Mouse (Mus musculus) forebrain, embryonic 15.5 days (tissue): ENCODE data around the gene Clba1. TPM values are rescaled to one million over a fixed set of nuclear protein-coding genes. Genes with fewer than 3 reads are reported as not detected.
"Not testable (repeated sequence)": the region's sequence is repeated elsewhere in the genome, so short reads cannot be mapped to it uniquely, and the experiment has no call there.

Experiments
- ATAC-seq: fragments of 200-750 bp; cut with Nextera tagmentation; replicated peaks from 2 replicates; pipeline ENCODE4 v1.8.0; 2017; ENCODE audit warnings: mild to moderate bottlenecking, moderate TSS enrichment, moderate library complexity
- H3K27ac ChIP-seq: fragments of 300-500 bp; sonication (generic); replicated peaks from 2 replicates; pipeline ENCODE4 v1.5.1; 2015; ENCODE audit warnings: mild to moderate bottlenecking, inconsistent platforms
- H3K27me3 ChIP-seq: fragments of 300-500 bp; sonication (generic); 2 replicates; pipeline ENCODE4 v1.6.1; 2015; ENCODE audit warnings: inconsistent platforms
- H3K36me3 ChIP-seq: fragments of 300-500 bp; sonication (generic); 2 replicates; pipeline ENCODE4 v1.6.1; 2015; ENCODE audit warnings: mild to moderate bottlenecking, inconsistent platforms
- H3K4me1 ChIP-seq: fragments of 300-500 bp; sonication (generic); 2 replicates; pipeline ENCODE4 v1.6.1; 2015; ENCODE audit warnings: inconsistent platforms
- H3K4me2 ChIP-seq: fragments of 300-500 bp; sonication (generic); replicated peaks from 2 replicates; pipeline ENCODE4 v1.6.1; 2015; ENCODE audit warnings: mild to moderate bottlenecking, inconsistent platforms
- H3K4me3 ChIP-seq: fragments of 300-500 bp; sonication (generic); 2 replicates; pipeline ENCODE4 v1.5.1; 2015; ENCODE audit warnings: mild to moderate bottlenecking, inconsistent platforms
- H3K9ac ChIP-seq: fragments of 300-500 bp; sonication (generic); replicated peaks from 2 replicates; pipeline ENCODE4 v1.6.1; 2015; ENCODE audit warnings: mild to moderate bottlenecking, inconsistent platforms
- H3K9me3 ChIP-seq: fragments of 300-500 bp; sonication (generic); 2 replicates; pipeline ENCODE4 v1.6.1; 2016; ENCODE audit warnings: inconsistent platforms
- WGBS: fragments of 180-500 bp; shearing (Covaris S2); methylation state at CpG from one replicate; pipeline ENCODE4 v1.1.7; 2015; ENCODE audit warnings: mixed read lengths; 5-methylcytosine and 5-hydroxymethylcytosine counted together
- polyA plus RNA-seq: library from polyadenylated mRNA; unstranded; fragments of >200 nt; fragmentation: Nextera tagmentation; extraction: Ambion mirVana; gene quantifications from 2 replicates; pipeline ENCODE4 v1.2.1, GENCODE M21; 2015

Gene Clba1
- polyA plus RNA-seq, 1 experiment from 2014 or later, result 18.5 TPM

DNA sequence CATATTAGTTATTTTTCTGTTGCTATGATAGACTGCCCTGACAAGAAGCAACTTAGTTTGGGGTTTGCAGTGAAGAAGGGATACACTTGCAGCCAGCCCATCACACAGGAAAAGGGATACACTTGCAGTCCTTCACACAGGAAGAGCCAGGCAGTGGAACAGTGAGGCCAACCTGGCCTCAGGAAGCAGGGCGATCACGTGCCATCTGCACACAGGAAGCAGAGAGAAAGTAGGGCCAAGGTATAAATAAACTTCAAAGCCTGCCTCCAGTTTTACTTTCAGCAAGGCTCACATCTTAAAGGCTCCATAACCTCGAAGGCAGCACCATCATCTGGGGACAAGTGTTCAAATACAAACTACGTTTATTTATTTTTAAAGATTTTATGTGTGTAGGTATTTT is 14.5 kb downstream of the Clba1 start:
- Histone ChIP-seq H3K4me1 (peaks cover 38% of the 10 kb centered on the region), H3K9ac (no peak overlapping the region), H3K9me3 (no peaks in the 10 kb centered on the region), H3K4me2 (no peak overlapping the region), H3K27me3 (no peaks in the 10 kb centered on the region), H3K36me3 (peaks cover 49% of the 10 kb centered on the region), H3K27ac (0 out of 2 replicates have a peak overlapping the region, but pooled peaks have one; percentile 20), H3K4me3 (no peak overlapping the region)
- no peak for ATAC-seq
- WGBS, result 81% methylated on average over 4 of the region's 4 CpGs

DNA sequence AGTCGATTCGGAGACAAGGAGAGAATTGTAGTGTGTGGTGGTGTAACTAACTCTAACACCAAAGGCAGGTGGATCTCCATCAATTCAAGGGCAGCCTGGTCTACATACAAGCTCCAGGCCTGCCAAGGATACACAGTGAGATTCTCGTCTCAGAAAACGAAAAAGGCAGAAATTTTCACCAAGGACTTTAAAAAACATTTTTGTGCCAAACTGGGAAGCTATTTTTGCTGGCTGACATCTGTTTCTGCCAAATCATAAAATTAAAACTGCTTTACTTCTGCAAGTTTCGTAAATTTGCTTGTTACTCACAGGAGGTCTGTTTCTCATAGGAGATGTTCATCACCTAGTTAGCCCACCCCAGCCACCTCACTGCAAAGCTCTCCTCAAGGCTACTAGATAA is 17.2 kb downstream of the Clba1 start:
- Histone ChIP-seq H3K9me3 (no peaks in the 10 kb centered on the region), H3K27me3 (no peaks in the 10 kb centered on the region), H3K27ac (no peak overlapping the region), H3K36me3 (peaks cover 23% of the 10 kb centered on the region; the same call in 1 of the 2 replicates), H3K4me3 (no peak overlapping the region), H3K4me2 (no peak overlapping the region), H3K4me1 (peaks cover 47% of the 10 kb centered on the region), H3K9ac (no peak overlapping the region)
- ATAC-seq, result no peak
- 85% methylated on average over 5 of the region's 5 CpGs for WGBS

DNA sequence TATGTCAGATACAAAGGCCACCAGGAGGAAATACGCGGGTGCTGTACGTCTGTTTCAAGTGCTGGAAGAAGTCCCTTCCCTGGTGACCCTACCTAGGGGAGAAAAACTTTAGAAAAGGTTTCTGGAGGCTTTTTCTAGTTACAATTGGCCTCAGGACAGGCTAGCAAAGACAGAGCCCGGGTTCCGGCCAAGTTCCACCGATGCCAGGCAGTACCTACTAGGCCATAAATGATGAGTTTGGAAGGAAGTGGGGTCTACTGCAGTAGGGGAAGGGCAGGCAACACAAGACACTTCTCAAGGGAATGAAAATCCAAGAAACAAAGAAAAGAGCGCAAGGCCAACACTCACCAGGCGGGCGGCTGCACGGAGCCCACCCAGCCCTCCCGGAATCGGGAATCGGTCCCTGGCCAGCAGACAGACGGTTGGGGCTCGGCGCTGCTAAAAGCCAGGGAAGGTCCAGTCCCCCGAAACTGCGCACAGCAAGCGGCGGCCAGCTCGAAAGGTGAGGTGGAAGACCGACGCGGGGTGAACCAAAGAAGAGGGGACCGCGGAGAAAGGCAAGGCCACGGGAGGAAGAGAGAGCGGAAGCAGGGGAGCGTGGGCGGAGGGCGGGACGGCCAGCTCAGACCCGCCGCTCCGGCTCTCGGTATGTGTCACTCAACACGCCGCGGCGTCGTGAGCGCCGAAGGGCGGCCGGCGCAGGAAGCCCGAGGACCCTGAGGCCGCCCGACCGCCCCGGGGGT is 19.9 kb downstream of the Clba1 start:
- no peaks in the 10 kb centered on the region for H3K9me3 ChIP-seq
- WGBS, result under 1% methylated on average over 40 of the region's 51 CpGs
- peak overlapping the region; percentile 95 for H3K27ac ChIP-seq
- H3K27me3 ChIP-seq, result no peaks in the 10 kb centered on the region
- H3K4me3 ChIP-seq, result peak overlapping the region; percentile 95
- peaks cover 47% of the 10 kb centered on the region for H3K4me1 ChIP-seq
- peak overlapping the region; percentile 92 for H3K9ac ChIP-seq
- peaks cover 13% of the 10 kb centered on the region for H3K36me3 ChIP-seq
- peak; percentile 84 for ATAC-seq
- peak overlapping the region; percentile 89 for H3K4me2 ChIP-seq

DNA sequence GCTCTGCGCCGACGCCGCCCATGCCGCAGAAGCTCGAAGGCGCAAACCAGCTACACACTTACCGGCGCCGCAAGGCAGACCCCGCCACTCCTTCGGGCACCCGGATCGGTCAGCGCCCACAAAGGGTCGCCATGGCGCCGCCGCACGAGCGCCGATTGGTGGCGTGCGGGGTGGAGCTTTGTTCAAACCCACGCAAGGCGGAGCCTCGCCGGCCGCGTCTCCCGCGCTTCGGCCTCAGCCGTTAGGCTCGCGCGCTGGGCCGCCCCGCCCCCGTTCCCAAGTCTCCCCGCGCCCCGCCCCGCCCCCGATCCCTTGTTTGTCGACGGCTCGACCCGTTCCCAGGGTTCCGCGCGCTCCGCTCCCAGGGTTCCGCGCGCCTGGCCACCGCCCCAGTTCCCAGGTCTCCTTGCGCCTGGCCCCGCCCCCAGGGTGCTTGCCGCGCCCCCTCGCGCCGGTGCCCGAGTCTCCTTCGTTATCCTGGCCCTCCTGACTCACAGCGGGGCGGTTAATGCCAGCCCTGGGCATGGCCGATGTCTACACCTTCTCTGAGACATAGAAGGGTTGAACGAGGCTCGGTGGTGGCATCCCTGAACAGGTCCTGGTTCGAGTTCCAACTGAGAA is 20.6 kb downstream of the Clba1 start, which contains the start of gene Cdca4:
Cdca4 (minus strand) TSS at position 180 of the 621 bp plus-strand sequence.
- peak within 1 kb of the TSS; percentile 92 for H3K9ac ChIP-seq
- peak within 1 kb of the TSS; percentile 95 for H3K27ac ChIP-seq
- under 1% methylated on average over 63 of the region's 72 CpGs for WGBS
- H3K27me3 ChIP-seq, result no peaks in the 10 kb centered on the region
- peak within 1 kb of the TSS; percentile 89 for H3K4me2 ChIP-seq
- peak within 1 kb of the TSS; percentile 95 for H3K4me3 ChIP-seq
- no peaks in the 10 kb centered on the region for H3K9me3 ChIP-seq
- peak; percentile 97 for ATAC-seq
- peaks cover 47% of the 10 kb centered on the region for H3K4me1 ChIP-seq
- H3K36me3 ChIP-seq, result peaks cover 10% of the 10 kb centered on the region

DNA sequence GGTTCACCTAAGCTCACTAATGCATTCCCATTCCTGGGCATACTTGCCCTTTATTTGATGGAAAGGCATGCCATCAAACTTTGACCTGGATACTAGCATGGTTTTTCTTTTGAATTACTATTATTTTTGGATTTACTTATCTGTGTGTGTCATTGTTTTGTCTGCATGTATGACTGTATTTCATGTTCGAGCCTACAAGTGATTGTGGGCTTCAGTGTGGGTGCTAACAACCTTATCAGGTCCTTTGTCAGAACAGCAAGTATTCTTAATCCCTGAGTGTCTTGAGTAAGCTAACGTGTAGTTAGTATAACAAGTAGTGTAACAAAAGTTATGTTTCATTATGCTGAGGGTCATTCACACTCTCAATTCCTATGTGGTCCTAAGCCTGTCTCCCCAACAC is 21.4 kb downstream of the Clba1 start:
- peak overlapping the region; percentile 52 for H3K4me2 ChIP-seq
- no peaks in the 10 kb centered on the region for H3K27me3 ChIP-seq
- H3K9me3 ChIP-seq, result no peaks in the 10 kb centered on the region
- H3K36me3 ChIP-seq, result peaks cover 10% of the 10 kb centered on the region
- H3K4me1 ChIP-seq, result peaks cover 46% of the 10 kb centered on the region
- H3K9ac ChIP-seq, result peak overlapping the region; percentile 80
- H3K27ac ChIP-seq, result peak overlapping the region; percentile 80
- no peak for ATAC-seq
- whole genome bisulfite sequencing, result 24% methylated on average over 2 of the region's 2 CpGs
- H3K4me3 ChIP-seq, result peak overlapping the region; percentile 95

DNA sequence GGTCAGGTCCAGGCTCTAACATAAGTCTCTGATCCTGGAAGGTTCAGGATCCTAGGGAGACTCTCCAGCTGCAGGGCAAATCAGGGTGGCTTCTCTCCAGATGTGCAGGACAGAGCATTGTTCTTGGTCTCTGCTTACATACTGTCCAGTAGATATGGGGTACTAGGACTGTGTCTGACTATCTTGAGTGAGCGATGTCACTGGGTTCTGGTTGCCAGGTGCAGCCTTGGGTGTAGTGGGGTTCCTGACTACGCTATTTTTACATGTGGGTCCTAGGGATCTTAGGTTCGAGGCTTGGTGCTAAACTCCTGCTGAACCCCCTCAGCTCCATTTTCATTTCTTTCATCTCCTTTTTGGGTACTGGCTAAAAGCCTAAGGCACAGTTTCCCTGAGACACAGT is 21.8 kb downstream of the Clba1 start:
- H3K4me1 ChIP-seq, result peaks cover 44% of the 10 kb centered on the region
- H3K9me3 ChIP-seq, result no peaks in the 10 kb centered on the region
- peak overlapping the region; percentile 52 for H3K4me2 ChIP-seq
- ATAC-seq, result no peak
- H3K27ac ChIP-seq, result no peak overlapping the region
- 88% methylated on average over 3 of the region's 3 CpGs for WGBS
- H3K27me3 ChIP-seq, result no peaks in the 10 kb centered on the region
- peaks cover 10% of the 10 kb centered on the region for H3K36me3 ChIP-seq
- peak overlapping the region; percentile 80 for H3K9ac ChIP-seq
- H3K4me3 ChIP-seq, result peak overlapping the region; percentile 95

DNA sequence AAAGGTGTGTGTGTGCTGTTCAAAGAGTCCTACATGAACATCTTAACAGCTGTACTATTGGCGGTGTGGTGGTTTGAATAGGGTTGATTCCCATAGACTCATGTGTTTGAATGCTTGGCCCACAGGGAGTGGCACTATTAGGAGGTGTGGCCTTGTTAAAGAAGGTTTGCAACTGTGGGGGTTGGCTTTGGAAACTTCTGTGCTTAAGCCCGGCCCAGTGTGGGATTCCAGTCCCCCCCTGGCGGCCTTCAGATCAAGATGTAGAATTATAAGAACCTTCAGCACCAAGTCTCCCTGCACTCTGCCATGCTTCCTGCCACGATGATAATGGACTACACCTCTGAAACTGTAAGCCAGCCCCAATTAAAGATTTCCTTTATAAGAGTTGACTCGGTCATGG is 23.7 kb downstream of the Clba1 start:
- Histone ChIP-seq H3K9ac (no peak overlapping the region), H3K9me3 (no peaks in the 10 kb centered on the region), H3K36me3 (peaks cover 6% of the 10 kb centered on the region), H3K27ac (no peak overlapping the region), H3K4me2 (no peak overlapping the region), H3K4me1 (peaks cover 26% of the 10 kb centered on the region), H3K27me3 (no peaks in the 10 kb centered on the region), H3K4me3 (no peak overlapping the region)
- WGBS, result 95% methylated on average over 5 of the region's 5 CpGs
- no peak for ATAC-seq

DNA sequence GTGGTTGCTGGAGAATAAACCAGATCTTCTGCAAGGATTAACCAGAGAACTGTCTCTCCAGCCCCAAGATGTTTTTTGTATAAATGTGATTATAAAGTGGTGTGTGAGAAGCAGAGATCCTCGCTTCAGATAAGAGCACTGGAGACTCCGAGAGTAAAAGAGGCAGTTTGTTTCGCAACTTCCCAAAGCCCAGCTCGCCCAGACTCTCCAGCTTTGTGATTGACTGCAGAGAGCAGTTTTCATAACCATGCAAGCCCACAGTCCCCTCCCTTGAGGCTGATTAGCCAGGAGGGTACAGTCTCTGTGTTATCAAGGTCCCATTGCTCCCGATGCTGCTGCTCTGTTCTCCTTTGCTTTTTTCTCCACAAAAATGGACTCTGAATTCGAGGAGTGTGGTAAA is 24.8 kb downstream of the Clba1 start:
- Histone ChIP-seq H3K36me3 (peaks cover 3% of the 10 kb centered on the region), H3K27me3 (no peaks in the 10 kb centered on the region), H3K27ac (no peak overlapping the region), H3K9ac (no peak overlapping the region), H3K4me2 (no peak overlapping the region), H3K4me1 (peaks cover 15% of the 10 kb centered on the region), H3K9me3 (no peaks in the 10 kb centered on the region), H3K4me3 (no peak overlapping the region)
- ATAC-seq, result no peak
- 91% methylated on average over 6 of the region's 6 CpGs for WGBS

DNA sequence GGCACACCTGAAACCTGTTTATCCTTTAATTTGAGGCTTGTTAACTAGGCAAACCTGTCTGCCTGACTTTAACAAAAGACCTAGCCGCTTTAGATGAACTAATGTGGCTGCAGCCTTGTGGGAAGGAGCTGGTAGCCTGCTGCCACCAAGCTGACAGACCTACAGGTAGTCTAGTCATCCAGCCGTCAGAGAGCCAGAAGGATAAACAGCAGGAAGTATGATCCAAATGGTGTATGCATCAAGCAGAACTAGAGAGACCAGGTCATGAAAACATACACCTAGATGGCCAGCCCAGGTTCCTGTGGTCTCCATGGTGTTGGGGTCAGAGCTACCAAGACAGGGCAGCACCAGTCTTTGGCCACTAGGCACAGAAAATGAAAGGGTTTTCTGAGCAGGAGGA is 26.3 kb downstream of the Clba1 start:
- H3K4me3 ChIP-seq, result no peak overlapping the region
- no peaks in the 10 kb centered on the region for H3K27me3 ChIP-seq
- no peak overlapping the region for H3K9ac ChIP-seq
- ATAC-seq, result no peak
- peaks cover 15% of the 10 kb centered on the region for H3K4me1 ChIP-seq
- WGBS, result 82% methylated on average over 2 of the region's 2 CpGs
- no peaks in the 10 kb centered on the region for H3K9me3 ChIP-seq
- no peak overlapping the region for H3K4me2 ChIP-seq
- H3K27ac ChIP-seq, result no peak overlapping the region
- peaks cover 3% of the 10 kb centered on the region for H3K36me3 ChIP-seq

DNA sequence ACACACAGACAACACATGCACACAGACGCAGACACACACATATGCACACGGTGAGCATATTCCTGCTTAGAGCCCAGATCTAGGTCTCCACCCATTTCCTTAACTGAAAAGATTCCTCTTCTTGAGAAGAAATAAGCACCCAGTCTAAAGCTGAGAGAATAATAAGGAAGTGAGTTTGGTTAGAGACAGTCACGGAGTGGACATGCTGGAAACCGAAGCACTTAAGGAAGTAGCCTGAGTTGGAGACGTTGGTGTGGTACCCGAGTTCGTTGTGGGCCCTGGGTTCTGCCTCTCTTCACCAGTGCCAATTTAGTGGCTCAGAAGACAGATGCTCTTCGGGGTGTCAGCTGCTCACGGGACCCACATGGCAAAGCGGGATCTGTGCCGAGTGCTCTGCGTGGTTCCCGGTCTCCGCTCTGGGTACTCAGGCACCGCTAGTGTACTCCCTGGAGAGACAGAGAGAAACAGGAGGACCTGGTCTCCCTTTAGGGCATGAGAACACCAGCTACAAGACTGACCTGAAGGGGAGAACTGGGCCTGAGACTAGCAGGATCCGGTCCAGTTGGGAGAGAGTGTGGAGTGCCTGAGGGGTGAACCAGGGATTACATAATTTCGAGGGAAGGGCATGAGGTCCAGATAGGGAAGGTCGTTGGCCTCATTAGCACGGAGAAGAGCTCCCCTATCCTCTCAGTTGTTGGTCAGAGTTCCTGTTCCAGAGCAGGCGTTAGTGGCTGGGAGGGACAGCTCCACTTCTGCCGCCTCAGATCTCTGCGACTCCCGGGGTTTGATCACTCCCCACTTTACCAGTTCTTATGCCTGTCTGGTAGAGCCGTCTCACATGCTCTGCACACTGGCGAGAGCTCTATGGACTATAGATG is 31.7 kb downstream of the Clba1 start:
- Histone ChIP-seq H3K9ac (no peak overlapping the region), H3K4me3 (no peak overlapping the region), H3K36me3 (no peaks in the 10 kb centered on the region), H3K4me2 (no peak overlapping the region), H3K27ac (no peak overlapping the region), H3K27me3 (no peaks in the 10 kb centered on the region), H3K4me1 (no peaks in the 10 kb centered on the region), H3K9me3 (no peaks in the 10 kb centered on the region)
- 85% methylated on average over 25 of the region's 25 CpGs for WGBS
- ATAC-seq, result no peak

DNA sequence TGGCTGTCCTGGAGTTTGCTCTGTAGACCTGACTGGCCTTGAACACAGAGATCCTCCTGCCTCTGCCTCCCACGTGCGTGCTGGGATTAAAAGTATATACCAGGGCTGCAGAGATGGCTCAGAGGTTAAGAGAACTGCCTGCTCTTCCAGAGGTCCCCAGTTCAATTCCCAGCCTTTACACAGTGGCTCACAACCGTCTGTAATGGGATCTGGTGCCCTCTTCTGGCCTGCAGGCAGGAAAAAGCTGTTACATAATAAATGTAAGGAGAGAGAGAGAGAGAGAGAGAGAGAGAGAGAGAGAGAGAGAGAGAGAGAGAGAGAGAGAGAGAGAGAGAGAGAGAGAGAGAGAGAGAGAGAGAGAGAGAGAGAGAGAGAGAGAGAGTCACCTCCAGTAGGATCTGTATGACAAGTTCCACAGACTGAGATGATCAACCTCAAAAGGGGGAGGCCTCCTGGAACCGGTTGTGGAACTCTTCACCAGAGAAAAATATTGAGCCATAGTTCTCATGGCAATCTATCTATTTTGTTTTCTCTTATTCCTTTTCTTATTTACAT is 32.7 kb downstream of the Clba1 start:
- H3K27me3 ChIP-seq, H3K4me2 ChIP-seq, H3K9ac ChIP-seq, ATAC-seq, H3K9me3 ChIP-seq, H3K36me3 ChIP-seq, H3K4me1 ChIP-seq, H3K4me3 ChIP-seq, H3K27ac ChIP-seq: not testable (repeated sequence)
- WGBS, result 77% methylated on average over 4 of the region's 4 CpGs

DNA sequence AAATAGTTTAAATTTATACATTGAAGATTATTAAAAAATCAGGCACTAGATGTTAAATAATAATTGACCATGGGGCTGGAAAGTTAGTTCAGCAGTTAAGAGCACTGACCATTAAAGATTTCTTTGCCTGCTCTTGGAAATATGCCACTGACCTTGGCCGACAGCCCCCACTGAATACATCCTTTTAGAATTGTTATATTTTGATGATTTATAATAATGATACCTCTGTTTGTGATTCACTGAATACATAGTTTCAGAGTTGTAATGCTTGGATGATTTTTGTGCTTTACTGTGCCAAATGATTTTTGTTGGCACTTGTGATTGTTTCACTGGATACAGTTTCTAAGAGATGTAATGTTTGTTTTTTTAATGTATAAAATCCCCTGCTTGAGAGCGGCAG is 33.4 kb downstream of the Clba1 start:
- H3K27ac ChIP-seq, H3K4me1 ChIP-seq, H3K36me3 ChIP-seq, H3K9ac ChIP-seq, H3K9me3 ChIP-seq, H3K4me2 ChIP-seq, H3K27me3 ChIP-seq, ATAC-seq, H3K4me3 ChIP-seq: not testable (repeated sequence)
- WGBS, result 89% methylated on average over 2 of the region's 2 CpGs
